Mouse (Mus musculus): ENCODE results near the gene Atf2.
A peak's percentile ranks its signal among the peaks of the same experiment; 100 is the strongest.
"Not testable (repeated sequence)": the region's sequence is repeated elsewhere in the genome, so short reads cannot be mapped to it uniquely, and the experiment has no call there.

Atf2 gene

DNA sequence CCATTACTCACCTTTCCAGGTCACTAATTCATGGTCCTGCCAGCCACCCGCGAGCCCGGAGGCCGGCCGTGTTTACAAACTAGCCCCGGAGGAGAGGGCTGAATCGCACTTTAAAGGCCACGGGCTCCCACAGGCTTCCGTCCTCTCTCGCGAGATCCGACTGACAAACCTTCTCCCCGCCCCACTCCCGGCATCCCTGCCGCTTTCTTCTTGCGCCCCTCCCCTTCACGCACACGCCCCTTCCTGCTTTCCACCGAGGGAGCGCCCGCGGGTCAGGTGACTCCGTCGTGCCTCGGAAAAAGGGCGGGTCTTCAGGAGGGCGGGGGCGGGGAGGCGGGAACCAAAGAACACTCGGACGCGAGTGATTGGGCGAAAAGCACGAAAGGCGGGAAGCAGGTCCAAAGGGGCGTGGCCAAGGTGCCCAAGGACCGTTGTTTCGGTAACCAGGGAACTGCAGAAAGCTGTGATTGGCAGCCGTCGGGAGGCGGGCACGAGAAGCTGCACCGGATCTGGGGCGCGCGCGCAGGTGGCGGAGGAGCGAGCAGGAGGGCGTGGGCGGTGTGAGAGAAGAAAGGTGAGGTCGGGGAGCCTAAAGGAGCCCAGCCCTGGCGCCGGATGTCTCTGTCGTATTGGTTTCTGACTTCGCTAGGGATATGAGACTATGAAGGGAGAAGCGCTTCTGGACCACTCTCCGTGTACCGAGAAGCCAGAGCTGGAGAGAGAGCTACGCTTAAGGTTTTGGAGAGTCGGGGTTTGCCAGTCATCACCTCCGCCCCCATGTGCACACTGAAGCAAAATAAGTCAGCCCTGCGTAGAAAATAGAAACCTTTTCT lies at the start of gene Atf2:
Atf2 (minus strand) TSS at position 176 of the 833 bp plus-strand sequence.
- peak; percentile 99 for DNase-seq (ENCODE audit: low read depth in 2 of 2, low spot score in 2 of 2)

DNA sequence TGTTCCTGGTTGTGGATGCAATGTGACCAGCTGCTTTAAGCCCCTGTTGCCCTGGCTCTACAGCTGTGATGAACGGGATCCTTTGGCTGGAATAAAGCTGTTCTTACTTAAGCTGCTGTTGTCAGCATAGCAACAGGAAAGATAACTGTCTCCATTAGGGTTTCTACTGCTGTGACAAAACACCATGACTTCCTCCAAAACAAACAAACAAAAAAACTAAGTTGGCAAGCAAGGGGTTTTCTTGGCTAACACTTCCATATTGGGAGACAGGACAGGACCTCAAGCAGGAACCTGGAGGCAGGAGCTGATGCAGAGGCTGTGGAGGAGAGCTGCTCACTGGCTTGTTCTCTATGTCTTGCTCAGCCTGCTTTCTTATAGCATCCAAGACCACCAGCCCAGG lies 48.8 kb upstream of the Atf2 start:
- no peak for DNase-seq (ENCODE audit: low read depth in 2 of 2, low spot score in 2 of 2)

DNA sequence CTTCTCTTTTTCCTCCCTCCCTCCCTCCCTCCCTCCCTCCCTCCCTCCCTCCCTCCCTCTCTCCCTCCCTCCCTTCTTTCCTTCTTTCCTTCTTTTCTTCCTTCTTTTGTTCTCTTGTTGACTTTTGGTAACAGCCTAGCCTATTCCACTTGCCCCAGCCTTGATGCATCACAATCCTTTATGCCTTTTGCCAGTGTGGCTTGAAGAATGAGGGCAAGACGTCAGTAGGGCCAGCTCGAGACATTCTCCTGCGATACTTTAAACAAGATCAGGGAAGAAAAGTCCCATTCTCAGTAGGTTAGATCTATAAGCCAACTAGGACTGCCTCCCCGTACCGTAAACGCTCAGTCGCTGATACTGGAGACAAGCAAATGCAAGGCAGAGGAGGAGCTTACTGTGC lies 48.0 kb upstream of the Atf2 start:
- DNase-seq (ENCODE audit: low read depth in 2 of 2, low spot score in 2 of 2) = no peak

DNA sequence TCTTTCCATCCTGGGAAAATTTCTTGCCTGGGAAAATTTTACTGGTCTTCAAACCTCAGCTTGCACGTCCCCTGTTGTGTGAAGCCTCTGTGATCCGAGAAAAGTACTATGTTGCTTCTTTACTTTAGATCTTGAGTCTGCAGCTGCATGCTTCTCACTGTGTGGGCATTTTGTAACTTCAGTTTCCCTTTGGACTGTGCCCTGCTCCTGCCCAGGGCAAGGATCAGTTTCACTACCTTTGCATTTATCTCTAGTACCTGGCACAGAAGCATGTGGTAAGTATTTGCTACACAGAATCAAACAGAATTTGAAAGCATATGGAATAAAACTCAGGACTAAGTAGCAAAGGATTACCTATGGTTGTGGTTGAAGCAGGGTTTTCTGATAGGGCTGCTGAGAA lies 46.5 kb upstream of the Atf2 start:
- no peak for DNase-seq (ENCODE audit: low read depth in 2 of 2, low spot score in 2 of 2)

DNA sequence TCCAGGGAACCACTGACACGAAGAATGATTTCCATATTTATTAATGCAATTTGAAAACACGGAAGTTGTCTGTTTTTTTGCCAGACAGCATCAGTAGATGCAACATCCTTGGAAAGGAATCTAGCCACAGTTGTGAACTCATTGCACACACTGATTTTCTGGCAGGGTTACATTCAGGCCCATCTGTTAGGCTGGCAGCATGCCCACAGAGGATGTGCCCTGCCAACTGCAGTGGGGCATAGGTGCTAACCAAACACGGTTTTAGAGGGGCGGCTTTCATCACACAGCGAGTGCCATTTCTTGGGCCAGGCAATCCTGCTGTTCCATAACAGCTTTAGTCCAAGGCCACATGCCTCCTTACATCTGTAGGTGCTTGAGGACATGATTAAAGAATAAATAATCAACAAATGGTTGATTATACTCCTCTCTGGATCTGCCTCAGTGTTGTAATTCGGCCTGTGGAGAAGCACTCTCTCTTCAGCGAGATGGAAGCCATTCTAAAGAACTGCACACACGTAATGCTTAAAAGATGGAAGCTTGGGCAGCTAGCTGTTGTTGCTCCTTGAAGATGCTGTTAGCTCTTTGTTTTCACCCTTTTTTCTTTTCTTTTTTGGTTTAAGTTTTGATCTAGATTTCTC lies 40.4 kb upstream of the Atf2 start:
- DNase-seq (ENCODE audit: low read depth in 2 of 2, low spot score in 2 of 2) = no peak

DNA sequence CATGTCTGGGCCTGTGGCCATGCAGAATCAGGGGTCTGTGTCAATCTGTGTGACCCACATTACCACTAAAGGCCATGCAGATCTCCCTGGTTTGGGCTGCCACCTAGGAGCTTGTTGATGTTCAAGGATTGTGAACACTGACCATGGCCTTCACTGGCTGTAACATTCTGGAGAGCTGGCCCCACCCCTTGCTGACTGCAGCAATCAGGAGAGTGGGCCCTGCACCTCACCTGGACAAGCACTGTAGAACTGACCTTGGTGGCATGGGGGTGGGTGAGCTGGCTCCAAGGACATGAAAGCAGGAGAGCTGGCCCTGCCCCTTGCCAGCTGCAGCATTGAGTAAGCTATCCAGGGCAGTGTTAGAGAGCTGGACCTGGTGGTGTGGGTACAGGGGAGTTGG lies 35.3 kb upstream of the Atf2 start:
- DNase-seq (ENCODE audit: low read depth in 2 of 2, low spot score in 2 of 2) = no peak

DNA sequence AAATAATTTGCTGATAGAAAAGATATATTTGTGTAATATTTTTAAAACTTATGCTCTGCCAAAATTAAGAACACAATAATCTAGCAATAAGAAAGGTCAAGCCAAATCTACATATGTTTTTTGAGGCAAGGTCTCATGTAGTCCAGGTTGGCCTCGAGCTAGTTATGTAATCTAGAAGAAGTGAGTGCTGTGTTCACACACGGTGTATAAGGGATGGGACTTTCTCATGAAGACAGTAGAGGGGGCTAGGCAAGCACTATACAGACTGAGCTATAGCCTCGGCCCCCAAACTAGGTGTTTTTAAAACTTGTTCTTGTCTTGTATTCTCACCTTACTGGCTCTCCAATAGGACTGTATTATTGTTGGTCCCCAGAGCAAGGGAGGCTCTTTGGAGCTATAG lies 33.1 kb upstream of the Atf2 start:
- no peak for DNase-seq (ENCODE audit: low read depth in 2 of 2, low spot score in 2 of 2)

DNA sequence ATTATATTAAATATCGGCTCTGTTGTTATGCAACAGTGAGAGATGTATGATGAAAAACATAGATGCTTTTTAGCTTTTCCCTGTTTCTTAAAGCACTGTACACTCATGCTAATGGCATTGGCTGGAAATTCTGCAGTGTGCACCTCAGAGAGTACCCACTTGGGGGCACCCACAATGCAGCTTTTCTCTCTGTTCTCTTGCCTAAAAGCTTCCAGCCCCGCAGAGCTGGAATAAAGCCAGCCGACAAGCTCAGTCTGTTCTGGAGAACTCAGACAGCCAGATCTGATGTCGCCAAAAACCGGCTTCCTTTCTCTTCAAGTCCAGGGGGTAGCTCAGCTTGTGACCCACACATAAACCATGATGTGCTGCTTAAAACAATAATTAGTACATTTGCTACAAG lies 32.6 kb upstream of the Atf2 start:
- DNase-seq (ENCODE audit: low read depth in 2 of 2, low spot score in 2 of 2) = no peak

DNA sequence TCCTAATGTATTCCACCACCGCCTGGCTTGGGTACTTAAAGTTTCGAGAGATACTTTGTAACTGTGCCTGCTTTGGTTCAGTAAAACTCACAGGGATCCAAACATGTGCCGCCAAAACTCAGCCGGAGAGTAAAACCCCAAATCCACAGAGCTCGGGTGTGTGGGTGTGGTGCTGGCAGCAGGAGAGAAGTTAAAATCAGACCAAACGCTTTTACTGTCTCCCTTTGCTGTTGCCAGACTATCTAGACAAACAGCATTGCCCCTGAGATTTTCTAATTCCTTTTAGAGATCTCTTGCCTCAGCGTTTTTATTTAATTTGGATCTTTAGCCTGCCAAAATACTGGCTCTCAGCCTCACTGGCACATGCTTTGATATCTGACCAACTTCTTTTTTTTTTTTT lies 27.2 kb upstream of the Atf2 start:
- no peak for DNase-seq (ENCODE audit: low read depth in 2 of 2, low spot score in 2 of 2)

DNA sequence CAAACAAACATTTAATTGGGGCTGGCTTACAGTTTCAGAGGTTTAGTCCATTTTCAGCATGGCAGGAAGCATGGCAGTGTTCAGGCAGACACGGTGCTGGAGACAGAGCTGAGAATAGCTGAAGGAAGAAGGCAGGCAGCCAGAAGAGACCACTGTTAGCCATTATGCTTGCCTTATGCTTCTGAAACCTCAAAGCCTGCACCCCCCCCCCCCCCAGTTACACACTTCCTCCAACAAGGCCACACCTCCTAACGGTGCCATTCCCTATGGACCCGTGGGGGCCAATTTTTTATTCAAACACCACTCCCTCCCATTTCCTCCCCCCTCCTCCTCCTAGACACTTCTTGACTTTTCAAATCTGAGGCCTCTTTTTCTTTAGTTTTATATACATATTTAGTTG lies 19.8 kb upstream of the Atf2 start:
- no peak for DNase-seq (ENCODE audit: low read depth in 2 of 2, low spot score in 2 of 2)

DNA sequence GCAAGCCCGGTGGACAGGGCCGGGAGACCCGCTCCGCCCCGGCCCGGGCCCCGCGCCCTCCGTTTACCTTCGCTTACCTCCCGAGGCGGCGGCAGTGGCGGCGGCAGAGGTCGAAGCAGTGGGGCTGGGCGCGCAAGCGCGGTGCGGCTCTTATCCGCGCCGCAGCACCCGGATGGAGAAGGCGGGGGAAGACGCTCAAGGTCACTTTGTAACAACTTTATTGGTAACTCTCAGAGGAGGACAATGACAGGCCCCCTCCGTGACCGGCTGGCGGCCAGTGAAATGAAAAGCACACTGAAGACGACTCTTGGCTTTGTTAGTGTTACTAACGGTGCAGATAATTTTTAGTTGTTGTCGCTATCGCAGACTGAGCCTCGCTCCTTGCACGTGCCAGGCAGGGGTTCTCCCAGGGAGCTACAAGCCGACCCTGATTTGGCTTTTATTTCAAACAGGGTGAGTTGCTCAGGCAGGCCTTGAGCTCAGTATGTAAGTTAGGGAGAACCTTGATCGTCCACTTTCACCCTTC lies 18.8 kb upstream of the Atf2 start, which contains the start of gene Atp5g3:
Atp5g3 (minus strand) TSS at position 152 of the 526 bp plus-strand sequence.
- DNase-seq (ENCODE audit: low read depth in 2 of 2, low spot score in 2 of 2) = peak; percentile 88 to 90

DNA sequence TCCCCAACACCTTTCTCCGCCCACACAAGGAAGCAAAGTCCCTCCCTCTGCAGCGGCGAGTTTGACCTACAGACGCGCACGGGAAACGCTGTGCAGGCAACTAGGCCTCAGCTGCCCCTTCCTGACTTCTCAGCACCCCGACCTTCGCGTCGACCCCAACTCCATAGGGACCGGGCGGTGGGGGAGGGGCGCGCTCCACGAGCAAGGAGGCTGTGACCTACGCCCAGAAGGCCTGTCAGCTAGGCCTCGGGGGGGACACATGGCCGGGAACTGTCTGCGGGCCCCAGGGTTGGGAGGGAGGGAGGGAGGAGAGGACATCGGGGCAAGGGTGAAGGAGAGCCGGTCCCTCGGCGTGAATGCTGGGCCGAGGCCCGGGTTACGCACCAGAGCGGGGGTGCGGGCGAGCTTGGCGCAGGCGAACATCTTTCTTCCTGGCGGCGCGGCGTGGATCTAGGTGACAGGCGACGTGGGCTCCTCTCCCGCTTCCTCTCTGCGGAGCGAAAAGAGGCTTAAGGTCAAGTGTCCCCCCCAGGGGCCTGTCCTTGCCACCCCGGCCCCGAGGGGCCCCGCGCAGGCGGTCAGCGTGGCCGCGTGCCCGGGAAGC lies 18.2 kb upstream of the Atf2 start:
- peak; percentile 15 to 28 for DNase-seq (ENCODE audit: low read depth in 2 of 2, low spot score in 2 of 2)

DNA sequence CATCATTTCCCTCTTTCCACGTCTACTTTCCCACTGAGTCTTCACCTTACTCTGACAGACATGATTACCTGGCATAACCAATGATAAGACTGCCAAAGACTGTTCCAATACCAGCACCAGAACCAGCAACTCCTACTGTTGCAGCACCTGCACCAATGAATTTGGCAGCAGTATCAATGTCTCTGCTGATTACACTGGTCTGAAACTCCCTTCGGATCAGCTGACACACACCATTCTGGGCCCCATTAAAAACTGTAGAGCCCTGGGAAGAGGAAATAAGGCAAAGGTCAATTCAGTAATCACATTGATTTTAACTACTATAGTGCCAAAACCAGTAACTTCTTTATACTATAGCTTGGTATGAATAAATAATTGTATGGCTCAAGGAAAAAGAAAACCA lies 16.7 kb upstream of the Atf2 start:
- no peak for DNase-seq (ENCODE audit: low read depth in 2 of 2, low spot score in 2 of 2)

DNA sequence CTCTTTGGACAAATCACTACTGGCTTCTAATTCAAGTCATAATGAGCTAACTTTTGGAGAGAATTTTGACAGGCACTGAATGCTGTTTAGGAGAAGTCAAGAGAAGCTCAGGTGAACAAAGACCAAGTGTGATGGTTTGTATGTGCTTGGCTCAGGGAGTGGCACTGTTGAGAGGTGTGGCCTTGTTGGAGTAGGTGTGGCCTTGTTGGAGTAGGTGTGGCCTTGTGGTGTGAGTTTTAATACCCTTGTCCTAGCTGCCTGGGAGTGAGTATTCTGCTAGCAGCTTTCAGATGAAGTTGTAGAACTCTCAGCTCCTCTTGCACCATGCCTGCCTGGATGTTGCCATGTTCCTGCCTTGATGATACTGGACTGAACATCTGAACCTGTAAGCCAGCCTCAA lies 12.2 kb upstream of the Atf2 start:
- DNase-seq (ENCODE audit: low read depth in 2 of 2, low spot score in 2 of 2) = not testable (repeated sequence)

DNA sequence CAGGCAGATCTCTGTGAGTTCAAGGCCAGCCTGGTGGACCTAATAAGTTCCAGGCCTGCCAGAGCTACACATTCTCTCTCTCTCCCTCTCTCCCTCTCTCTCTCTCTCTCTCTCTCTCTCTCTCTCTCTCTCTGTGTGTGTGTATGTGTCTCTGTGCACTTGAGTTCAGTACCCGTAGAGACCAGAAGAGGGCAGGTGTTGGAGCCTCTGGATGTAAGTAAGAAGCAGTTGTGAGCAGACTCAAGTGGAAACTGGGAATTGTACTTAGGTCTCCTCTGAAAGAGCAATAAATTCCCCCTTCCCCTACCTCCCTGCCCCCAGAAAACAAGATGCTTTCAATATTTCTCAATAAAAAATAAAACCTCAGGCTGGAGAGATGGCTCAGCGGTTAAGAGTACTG lies 11.1 kb upstream of the Atf2 start:
- DNase-seq (ENCODE audit: low read depth in 2 of 2, low spot score in 2 of 2) = no peak

DNA sequence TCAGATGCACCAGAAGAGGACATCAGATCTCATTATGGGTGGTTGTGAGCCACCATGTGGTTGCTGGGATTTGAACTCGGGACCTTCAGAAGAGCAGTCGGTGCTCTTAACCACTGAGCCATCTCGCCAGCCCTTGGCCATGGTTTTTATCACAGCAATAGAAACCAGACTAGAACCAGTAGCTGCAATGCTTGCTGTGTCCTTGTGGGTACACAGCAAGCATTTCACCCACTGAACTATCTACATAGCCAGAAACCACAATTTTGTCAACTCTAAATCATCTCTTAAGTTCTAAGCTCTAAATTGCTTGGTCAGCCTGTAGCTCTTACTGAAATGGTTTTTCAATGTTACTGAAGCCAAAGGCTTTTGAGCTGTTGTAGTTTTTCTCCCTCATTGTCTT lies 9.9 kb upstream of the Atf2 start:
- not testable (repeated sequence) for DNase-seq (ENCODE audit: low read depth in 2 of 2, low spot score in 2 of 2)

DNA sequence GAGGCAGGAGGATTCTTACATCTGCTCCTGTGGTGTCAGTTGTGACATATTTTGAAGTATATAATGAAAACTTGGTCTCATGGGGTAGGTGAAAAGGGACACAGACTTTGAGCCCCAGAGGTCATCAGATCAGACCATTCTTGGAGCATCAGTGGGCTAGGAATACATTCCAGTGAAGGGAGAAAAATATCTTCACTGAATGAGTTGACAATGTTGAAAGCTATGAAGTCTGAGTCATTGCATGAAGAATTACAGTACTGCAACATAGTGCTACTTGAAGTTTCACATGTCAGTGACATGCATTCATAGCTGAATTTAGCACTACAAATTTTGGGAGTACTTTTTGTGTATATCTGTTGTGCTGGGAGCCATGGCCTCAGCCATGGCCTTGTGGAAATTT lies 8.7 kb upstream of the Atf2 start:
- DNase-seq (ENCODE audit: low read depth in 2 of 2, low spot score in 2 of 2) = no peak

DNA sequence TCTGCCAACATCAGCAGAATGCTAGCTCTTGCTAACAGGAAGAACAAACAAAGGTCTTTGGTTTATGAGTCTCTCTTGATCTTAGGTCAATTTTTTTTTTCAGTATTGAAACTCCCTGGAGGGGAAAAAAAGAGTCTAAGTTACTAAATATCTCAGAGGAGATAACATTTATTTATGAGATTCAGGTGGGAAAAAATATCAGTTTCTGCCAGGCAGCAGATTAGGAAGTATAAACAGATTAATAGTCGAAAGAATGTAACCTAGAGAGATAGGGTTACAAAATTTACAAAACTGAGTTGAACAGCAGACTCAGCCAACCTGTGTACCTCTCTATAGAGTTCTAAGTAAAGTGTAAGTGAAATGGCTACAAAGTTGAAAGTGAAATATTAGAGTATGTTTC lies 7.9 kb upstream of the Atf2 start:
- no peak for DNase-seq (ENCODE audit: low read depth in 2 of 2, low spot score in 2 of 2)

DNA sequence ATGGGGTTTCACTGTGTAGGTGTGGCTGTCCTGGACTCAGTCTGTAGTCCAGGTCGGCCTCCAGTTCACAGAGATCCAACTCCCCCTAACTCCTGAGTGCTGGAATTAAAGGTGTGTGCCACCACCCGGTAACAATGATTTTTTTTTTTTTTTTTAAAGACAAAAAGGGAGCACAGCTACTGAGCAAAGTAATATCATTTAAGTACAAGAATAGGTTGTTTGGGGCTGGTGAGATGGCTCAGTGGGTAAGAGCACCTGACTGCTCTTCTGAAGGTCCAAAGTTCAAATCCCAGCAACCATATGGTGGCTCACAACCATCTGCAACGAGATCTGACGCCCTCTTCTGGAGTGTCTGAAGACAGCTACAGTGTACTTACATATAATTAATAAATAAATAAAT lies 4.5 kb upstream of the Atf2 start:
- not testable (repeated sequence) for DNase-seq (ENCODE audit: low read depth in 2 of 2, low spot score in 2 of 2)

DNA sequence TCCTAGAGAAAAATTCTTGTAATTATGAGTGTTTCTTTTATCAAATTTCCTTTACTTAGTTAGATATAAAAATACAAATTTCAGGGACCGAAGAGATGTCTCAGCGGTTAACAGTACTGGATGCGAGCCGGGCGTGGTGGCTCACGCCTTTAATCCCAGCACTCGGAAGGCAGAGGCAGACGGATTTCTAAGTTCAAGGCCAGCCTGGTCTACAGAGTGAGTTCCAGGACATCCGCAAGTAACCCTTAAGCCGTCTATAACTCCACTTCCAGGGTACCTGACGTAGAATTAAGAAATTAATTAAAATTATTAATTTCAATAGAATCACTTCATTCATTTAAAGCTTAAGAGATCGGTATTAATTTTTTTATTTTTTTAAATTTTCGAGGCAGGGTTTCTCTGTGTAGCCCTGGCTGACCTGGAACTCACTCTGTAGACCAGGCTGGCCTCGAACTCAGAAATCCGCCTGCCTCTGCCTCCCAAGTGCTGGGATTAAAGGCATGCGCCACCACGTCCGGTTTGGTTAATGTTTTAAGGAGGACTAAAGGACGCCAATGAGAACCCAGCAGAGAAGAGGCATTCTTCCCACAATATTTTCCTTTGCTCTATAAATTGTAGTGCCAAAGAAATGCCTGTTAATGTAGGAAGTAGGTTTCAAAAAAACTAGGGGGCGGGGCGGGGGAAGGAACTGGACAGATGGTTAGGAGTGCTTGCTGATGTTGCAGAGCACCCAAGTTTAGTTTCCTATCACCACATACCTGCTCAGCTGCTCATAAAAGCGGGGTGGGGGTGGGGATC lies 1.2 kb upstream of the Atf2 start:
- DNase-seq (ENCODE audit: low read depth in 2 of 2, low spot score in 2 of 2) = no peak
